Mouse (Mus musculus) brain, adult 2 months (tissue): ENCODE data around the gene Fcgr2b.

ENCODE experiments used
- DNase-seq: peaks from one replicate; pipeline ENCODE4 v3.0.0; 2011; ENCODE audit warnings: low read depth, low spot score

Gene Fcgr2b

DNA sequence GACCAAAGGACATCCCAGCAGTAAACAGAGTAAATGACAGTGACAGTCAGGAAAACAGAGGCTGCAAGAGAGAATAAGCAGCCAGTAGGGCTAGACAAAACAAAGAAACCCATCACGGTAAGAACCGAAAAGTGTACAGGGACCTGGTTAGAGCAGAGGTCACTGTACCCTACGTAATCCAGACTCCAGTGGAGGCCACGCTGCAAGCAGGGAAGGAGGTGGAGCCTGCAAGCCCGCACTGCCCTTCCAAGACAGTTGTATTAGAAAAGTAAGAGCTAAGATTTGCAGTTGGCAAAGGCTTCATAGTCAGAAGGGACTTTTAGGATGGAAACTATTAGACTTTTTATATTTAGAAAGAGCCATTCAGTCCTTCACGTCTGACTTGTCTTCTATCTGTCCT is 49.4 kb downstream of the Fcgr2b start:
- no peak for DNase-seq

DNA sequence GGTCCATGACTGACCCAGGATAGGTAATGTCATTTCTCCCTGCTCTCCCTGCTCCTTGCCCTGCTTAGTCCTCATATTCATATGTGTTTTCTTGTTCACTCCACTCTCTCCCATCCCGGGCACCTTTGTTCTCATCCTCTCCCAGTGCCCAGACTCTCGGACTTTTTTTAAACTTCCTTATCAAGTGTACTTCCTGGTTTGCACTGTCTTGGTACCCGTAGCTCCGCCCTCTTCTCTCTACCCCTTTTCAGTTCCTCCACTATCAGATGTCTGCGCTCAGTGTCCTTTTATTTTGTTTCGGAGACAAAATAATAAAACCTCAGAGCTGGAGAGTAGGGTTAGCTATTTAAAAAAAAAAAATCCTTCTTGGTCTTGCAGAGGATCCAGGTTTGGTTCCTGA is 51.9 kb downstream of the Fcgr2b start:
- DNase-seq = peak; percentile 18

DNA sequence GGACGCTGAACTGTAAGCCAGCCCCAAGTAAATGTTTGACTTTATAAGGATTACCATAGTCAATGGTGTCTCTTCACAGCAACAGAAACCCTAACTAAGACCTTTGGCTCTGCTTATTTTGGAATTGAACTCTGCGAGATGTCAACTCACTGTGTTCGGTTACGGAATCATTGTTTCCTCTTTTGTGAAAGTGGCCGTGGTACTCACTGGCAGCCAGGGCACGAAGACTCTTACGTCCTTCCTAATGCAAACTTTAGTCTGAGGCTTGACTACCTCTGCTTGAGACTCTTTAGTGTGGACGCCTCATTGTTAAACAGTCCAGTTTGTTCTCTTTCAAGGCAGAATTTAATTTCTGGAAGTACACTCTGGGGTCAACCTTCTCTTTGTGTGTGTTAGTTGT is 57.0 kb downstream of the Fcgr2b start:
- no peak for DNase-seq

DNA sequence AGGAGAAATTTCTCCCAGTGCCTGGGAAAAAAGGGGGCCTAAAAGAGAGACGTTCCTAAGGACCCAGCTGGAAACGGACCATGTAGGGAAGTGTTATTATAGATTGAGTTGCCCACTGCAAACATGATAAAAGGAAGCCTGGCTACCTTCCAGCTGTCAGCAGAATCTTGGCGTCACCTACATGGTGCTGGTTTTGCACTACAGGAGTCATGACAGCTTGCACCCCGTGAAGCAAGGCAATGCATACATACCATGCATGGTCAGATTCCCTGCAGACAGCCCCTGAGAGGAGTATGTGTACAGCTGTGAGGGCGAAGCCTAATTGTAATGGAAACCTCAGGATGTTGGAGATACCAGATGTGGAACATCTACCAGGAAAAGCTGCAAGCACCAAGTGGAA is 60.7 kb downstream of the Fcgr2b start:
- DNase-seq = no peak

DNA sequence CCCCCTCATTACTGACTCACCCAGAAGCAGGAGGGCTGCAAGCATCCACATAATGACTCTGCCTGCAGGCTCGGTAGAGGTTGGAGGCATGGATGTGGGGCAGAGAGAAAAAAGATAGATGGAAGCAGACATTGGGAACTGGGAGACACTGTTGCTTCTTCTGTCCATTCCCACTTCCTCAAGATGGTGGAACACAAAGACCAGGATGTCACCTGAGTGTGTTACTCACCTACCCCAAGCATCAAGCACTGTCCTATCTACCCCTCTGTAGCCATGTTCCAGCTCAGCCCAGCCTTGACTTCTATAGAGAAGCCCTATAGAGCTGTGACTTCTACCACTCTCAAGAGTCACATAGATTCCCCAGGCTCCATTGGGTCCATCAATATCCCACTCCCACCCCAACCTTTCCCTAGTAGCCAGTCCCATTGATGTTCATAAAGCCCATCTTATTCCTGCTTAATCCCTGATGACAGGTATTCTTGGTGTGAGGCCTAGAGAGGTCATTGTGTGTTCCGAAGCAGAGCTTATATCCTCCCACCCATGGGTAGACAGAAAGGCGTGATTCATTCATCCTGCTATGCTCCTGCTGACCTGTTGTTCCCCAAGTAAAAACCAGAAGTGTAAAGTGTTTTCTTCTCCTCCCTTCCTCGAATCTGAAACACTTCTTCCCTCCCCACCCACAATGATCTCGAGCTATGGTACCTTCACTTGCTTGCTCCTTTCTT is 63.3 kb downstream of the Fcgr2b start, which contains the start of gene Fcrlb:
Gene Fcrlb, minus strand, starts transcription at position 51 of the 725 bp plus-strand sequence.
- no peak for DNase-seq

DNA sequence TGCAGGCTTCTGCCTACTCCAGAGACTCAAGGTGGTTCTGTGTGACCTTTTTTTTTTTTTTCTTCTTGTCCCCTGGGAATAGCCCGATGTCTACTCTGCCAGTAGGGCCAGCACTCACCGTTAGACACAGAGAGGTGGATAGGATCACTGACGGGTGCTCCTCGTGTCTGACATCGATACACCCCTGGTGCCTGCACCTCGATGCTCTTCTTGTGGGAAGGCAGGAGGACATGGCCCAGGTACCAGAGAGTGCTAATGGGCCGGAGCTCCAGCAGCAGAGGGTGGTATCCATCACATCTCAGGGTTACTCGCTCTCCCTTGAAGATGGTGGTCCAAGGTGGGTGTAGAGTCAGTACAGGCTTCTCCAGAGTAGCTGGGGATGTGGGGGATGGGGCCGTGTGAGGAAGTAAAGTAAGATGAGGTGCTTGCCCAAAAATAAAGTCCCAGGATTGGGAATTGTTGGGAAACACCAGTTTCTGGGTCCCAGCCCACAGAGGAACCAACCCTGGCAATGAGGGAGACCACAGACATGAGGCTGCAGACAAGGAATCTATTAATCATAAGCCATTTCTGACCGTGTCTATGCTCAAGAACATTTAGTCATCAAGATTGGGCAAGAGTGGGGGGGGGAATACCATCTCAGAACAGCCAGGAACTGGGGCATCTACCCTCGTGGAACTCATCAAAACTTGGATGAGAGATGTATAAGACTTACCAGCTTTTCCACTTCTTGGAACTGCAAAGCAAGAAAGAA is 64.3 kb downstream of the Fcgr2b start:
- DNase-seq = no peak
